Mouse (Mus musculus) lung, postnatal 36 days (tissue): ENCODE results near the gene Axin1.

ENCODE experiments used
- DNase-seq: peaks from one replicate; pipeline ENCODE4 v3.0.0; 2022; ENCODE audit warnings: mixed read lengths

The Axin1 gene

GRCm38 (mm10) chr17:26192481-26193190, 54.1 kb downstream of the Axin1 start:
- DNase-seq, result no peak

DNA sequence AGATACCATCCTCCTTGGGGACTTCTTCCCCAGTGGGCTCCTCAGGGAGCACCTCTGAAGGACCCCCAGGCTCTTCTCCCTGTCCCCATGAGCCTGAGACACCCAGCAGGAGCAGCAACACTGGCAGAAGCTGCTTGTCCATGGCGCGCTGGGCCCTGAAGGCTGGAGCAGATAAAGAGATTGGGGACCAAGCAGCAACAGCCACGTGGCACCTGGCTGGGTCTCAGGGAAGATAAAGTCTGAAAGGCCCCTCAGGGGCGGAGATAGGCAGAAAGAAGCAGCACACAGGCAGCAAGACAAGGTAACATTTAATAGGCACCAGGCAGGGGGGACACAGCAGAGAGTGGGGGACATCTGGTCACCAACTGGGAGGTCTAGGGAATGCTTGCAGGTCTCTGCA, 60.4 kb downstream of the Axin1 start, which contains the start of gene Pdia2:
Gene Pdia2, minus strand, starts transcription at position 196 of the 400 bp plus-strand sequence.
- DNase-seq, result no peak

GRCm38 (mm10) chr17:26200831-26201705, 62.6 kb downstream of the Axin1 start:
- DNase-seq, result peak; percentile 28

- DNase-seq, result no peak
These were observed 63.5 kb downstream of the Axin1 start for GRCm38 (mm10) chr17:26201998-26202397.

DNA sequence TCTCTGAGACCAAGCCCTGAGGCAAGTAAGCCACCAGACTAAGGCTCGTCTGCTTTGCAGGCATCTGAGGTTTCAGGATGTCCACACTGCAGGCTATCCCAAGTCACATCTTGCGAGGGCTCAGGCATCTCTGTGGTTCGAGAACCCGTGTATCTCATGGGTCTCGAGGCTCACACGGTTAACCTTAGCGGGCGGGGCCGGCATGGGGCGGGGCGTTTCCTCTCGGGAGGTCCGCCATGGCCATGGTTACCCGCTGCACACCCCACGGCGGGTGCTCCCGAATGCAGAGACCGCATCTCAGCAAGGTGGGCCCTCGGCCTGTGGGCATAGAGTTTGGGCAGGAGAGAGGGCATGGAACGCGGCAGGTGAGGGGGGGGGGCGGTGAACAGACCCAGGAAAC, 64.2 kb downstream of the Axin1 start, which contains the start of gene Rgs11:
Gene Rgs11, plus strand, starts transcription at position 215 of the 400 bp plus-strand sequence.
- DNase-seq, result peak; percentile 69

GRCm38 (mm10) chr17:26203321-26203811, 64.9 kb downstream of the Axin1 start:
- DNase-seq, result peak; percentile 51

DNA sequence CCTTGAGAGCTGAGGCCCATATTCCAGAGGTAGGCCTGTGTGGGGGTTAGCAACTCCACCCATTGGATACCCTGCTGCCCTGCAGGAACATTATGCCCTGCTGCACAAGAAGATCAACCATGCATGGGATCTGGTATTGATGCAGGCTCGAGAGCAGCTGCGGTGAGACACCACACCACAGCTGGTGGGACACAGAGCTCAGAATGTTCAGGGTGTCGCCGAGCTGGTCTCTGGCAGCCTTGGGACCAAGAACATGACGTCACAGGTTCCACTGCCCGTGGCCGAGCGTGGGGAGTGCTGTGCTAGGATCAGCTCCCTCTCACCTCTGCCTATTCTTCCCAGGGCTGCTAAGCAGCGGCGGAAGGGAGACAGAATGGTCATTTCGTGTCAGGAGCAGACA, 66.3 kb downstream of the Axin1 start:
- no peak for DNase-seq

GRCm38 (mm10) chr17:26206392-26206791, 67.9 kb downstream of the Axin1 start:
- DNase-seq, result no peak

GRCm38 (mm10) chr17:26207686-26208085, 69.2 kb downstream of the Axin1 start, which contains the start of gene Arhgdig:
Arhgdig (minus strand) TSS chr17:26207786.
- no peak for DNase-seq

- no peak for DNase-seq
These were observed 73.8 kb downstream of the Axin1 start for GRCm38 (mm10) chr17:26212241-26212640.

DNA sequence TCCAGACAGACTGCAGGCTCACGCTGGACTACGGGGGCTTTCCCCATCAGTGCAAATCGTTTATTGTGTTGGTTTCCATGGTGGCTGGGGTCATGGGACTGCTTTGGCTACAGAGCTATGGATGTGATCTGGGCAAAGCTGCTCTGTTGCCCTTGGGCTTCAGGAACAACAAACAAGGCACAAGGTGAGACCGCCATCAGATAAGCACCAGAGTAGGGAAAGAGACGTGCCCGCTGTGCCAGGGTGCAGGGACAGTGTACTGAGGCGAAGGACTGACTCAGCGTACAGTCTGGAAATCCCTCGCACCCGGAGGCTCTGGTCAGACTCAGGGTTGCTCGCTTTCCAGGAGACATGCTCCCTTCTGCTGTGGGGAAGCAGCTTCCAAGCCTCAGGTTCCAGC, 74.2 kb downstream of the Axin1 start:
- DNase-seq, result no peak

GRCm38 (mm10) chr17:26221508-26221907, 83.0 kb downstream of the Axin1 start:
- DNase-seq, result peak; percentile 35

GRCm38 (mm10) chr17:26225150-26225549, 86.7 kb downstream of the Axin1 start:
- peak; percentile 87 for DNase-seq

DNA sequence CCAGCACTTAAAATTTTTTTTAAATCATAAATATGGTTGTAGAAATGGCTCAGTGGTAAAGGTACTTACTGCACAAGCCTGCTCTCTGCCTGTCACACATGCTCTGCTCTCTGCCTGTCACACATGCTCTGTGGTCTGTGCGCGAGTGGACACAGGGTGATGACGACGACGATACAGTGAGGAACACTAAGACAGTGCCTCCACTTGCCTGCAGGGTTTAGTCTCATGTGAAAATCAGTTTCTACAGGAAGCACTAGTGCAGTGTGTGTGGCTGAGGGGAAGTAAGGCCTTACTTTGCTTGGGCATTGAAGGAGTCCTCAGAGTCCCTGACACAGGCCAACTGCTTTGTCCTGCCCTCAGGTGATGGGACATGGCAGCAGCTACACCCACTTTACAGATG, 91.3 kb downstream of the Axin1 start:
- no peak for DNase-seq

GRCm38 (mm10) chr17:26231156-26231555, 92.7 kb downstream of the Axin1 start:
- DNase-seq, result no peak

GRCm38 (mm10) chr17:26232863-26233262, 94.4 kb downstream of the Axin1 start:
- peak; percentile 37 for DNase-seq

DNA sequence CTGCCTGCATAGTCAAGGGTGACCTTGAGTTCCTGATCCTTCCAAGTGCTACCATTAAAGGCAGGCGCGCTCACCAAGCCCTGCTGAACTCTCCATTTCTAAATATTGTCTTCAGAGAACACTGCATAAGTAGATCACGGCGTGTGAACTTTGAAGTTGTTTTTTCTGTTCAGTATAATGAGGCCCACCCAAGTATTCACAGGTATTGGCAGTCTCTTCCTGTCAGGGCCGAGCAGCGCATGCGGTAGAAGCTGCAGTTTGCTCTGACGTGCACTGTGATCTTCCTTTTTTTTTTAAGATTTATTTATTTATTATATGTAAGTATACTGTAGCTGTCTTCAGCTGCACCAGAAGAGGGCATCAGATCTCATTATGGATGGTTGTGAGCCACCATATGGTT, 95.9 kb downstream of the Axin1 start:
- no peak for DNase-seq

DNA sequence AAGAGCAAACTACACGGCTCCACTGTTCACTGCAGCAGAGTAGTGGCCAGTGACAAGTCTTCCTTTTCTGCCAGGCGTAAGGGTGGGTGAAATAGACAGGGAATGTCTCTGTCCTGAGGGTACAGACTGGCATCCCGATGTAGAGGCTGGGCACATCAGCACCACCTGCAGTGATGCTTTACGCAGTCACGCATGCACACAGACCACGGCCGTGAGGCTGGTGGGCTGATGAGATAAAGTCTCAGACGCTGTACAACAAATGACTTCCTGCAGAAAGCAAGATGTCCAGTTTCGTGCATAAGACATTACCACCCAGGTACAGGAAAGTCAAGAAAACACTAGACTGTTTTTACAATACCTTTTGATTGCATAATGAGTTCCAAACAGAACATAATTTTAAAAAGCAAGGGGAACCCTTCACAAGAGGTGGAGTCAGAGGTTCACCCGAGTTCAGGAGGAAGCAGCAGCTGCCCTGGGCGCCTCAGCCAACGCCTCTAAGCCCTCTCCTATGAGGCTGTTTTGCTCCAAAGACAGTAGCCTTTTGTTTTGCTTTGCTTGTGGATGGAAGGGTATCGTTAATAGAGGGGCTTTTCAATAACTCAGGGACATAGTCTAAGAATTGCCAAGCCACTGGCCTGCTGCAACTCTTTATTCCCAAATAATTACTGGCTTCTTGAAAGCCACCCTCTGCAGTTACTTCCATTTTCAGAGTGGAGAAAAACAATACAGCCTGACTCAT, 96.8 kb downstream of the Axin1 start:
- DNase-seq, result peak; percentile 34

- peak; percentile 29 for DNase-seq
These were observed 99.2 kb downstream of the Axin1 start for GRCm38 (mm10) chr17:26237667-26238066.

DNA sequence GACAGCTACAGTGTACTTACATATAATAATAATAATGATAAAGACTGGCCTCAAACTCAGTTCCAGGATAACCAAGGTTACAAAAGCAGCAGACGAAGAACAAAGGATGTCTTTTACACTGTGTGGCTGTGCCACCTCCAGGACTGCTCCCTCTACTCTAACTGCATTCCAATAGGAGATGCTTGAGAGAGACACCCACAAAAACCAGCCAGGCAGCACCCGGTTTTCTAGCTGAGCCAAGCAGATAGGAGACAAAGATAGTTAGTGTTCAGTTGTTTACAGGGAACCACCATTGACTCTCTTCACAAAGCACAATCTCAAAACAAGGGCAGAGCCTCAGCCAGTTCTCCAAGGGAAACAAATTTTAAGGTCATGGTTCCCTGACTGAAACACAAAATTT, 101.1 kb downstream of the Axin1 start:
- DNase-seq, result no peak

DNA sequence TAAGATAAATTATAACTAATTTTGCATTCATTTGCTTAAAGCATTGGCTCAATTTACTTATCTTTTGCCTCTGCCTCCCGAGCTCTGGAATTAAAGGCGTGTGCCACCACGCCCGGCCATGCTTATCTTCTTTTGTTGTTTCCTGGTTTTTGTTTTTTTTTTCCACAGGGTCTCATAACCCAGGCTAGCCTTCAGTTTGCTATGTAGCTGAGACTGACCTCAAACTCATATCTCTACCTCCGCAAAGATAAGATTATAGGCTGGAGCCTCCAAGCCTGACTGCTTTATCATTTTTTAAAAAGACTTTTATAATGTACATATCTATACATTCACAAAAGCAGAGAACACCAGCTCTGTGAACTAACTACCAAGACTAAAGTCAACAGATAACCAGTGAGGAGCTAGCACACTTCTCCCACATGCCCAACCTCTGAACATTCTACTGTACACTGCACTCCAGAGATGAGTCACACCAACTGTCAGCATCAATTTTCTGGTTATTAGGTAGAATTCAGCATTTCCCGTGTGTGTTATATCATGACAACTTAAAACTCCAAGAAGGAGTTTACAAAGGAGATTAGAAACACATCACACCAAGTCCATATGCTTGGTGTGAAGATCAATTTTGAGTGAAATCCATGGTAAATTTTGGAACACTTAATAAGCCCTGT, 101.8 kb downstream of the Axin1 start:
- DNase-seq, result no peak

GRCm38 (mm10) chr17:26240990-26241389, 102.5 kb downstream of the Axin1 start:
- no peak for DNase-seq
